Mouse (Mus musculus): ENCODE results near the gene Slc38a8.

- no peak for TF ChIP-seq CTCF (IDR thresholded peaks at IDR 0.05; ENCODE audit: borderline replicate concordance, control insufficient read depth, extremely low read depth, insufficient read depth, low read length, poor library complexity)
- TF ChIP-seq POLR2A (IDR thresholded peaks at IDR 0.05; ENCODE audit: control insufficient read depth, extremely low read depth, insufficient read depth, low read length, poor library complexity), result no peak
Observed at GRCm38 (mm10) chr8:119432372-119432771, 69.1 kb downstream of the Slc38a8 start.

Measured in thymus, adult 2 months (tissue).